Mouse (Mus musculus): ENCODE results near the gene Tnfrsf25. TPM values are rescaled to one million over a fixed set of nuclear protein-coding genes. Genes with fewer than 3 reads are reported as not detected.
A peak's percentile ranks its signal among the peaks of the same experiment; 100 is the strongest.

The Tnfrsf25 gene
- 1 to 10 TPM in 1 of 2 experiments, under 1 TPM in 1; 0.81 to 3.2 TPM for total RNA-seq (2021)

DNA sequence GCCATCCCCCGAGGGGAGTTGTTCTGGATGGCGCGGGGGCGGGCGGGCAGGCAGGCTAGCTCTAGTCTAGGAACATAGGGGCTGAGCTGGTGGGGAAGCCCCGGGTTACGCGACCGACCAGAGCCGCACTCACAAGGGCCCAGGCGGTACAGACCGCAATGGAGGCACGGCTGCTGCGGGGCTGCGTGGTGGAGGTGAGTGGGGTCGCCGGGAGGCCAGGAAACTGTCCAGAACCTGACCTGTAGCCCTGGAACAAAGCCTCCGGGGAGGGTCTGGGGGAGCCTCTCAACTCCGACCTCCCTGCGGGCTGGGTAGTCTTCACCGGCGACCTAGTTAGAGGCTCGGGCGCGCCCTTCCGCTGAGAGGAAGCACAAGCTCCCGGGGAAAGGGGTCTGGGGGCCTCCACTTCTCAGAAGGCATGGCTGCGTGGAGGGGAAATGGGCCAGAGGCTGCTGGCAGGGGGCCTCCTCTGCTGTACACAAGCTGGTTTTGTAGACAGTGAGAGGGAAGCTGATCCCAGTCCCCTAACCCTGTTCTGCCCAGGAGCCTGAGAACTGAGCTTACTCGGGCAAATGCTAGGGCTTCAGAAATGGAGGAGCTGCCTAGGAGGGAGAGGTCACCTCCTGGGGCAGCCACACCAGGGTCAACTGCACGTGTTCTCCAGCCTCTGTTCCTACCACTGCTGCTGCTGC is at the start of gene Tnfrsf25:
Tnfrsf25 (plus strand) TSS at position 14 of the 692 bp plus-strand sequence.
- DNase-seq = no peak
- intact Hi-C loops (cut with DNase I) = no loop called here

- intact Hi-C loops (cut with DNase I) = no loop called here
- no peak for DNase-seq
Observed at GRCm38 (mm10) chr4:152067280-152067679, 48.5 kb upstream of the Tnfrsf25 start.

DNA sequence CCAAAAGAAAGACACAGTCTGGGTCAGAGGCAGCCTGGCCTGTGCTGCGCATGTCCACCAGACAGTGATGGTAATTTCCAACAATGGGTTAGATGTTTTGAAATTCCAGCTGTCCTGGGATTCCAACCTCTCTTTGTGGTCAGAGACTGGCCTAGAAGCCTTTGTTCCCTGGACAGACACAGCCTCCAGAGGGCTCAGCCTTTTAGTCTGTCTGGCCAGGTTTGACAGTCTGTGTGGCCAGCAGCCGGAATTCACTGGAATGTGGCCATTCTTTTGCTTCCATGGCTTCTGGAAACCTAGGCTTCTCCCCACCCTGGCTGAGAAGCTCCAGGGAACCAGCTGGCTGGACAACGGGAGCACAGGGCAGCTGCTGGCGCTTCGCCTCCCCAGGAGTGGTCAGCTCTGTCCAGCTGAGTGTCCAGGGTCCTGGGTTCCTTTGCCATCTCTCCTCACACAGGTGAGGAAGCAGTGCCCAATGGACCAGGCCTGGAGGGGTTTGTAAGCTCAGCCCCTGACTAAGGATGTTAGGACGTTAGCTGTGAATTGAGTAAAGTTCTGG is 47.5 kb upstream of the Tnfrsf25 start:
- DNase-seq = peak in 1 of 2 experiments; percentile 34
- intact Hi-C loops (cut with DNase I) = no loop called here

- no peak for DNase-seq
Observed at GRCm38 (mm10) chr4:152069245-152069644, 46.5 kb upstream of the Tnfrsf25 start.

DNA sequence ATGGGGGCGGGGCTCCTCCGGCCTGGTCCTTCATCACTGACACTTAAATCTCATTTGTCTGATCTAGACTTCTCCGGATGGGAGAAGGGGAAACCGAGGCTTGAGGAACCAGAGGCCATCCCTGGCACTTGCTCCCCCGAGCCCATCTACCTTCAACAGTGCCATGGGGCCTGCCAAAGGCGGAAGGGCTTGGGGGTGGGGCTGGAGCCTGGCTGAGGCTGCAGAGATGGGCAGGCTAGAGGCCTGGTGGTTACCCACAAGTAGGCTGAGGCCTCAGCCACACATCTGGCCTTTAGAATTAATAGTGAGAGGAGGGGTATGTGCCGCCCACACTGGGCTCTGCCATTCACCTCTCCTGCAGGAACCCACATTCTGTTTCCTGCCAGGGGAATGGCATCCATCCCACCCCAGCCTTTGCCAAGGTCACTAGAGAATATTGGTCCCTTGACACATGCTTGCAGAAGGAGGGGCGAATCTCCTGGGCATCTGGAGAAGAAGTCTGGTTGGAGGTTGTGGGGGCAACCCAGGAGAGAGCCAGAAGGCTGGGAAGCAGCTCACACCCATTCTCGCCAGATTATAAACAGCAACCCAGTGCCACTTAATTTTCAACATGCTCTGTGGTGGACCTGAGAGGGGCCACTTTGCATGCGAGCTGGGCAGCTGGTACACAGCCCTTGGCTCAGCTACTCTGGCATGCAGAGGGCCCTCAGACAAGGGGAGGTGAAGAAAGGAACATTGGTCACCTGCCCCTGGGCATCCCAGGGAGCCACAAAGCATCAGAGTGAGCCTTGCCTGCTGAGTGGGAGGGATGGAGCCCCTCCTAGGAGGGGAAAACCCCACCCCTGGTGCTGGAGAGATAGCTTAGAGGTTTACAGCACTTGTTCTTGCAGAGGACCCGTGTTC is 45.0 kb upstream of the Tnfrsf25 start:
- intact Hi-C loops (cut with DNase I) = no loop called here
- DNase-seq = no peak

More at GRCm38 (mm10) chr4:152069245-152069644, 46.5 kb upstream of the Tnfrsf25 start:
- intact Hi-C loops (cut with DNase I) = no loop called here

- intact Hi-C loops (cut with DNase I) = no loop called here
- DNase-seq = peak; percentile 62 to 68
Observed at GRCm38 (mm10) chr4:152072121-152072601, 43.6 kb upstream of the Tnfrsf25 start, which contains the start of gene Plekhg5. TSS of gene Plekhg5 (plus strand) at chr4:152072498.

DNA sequence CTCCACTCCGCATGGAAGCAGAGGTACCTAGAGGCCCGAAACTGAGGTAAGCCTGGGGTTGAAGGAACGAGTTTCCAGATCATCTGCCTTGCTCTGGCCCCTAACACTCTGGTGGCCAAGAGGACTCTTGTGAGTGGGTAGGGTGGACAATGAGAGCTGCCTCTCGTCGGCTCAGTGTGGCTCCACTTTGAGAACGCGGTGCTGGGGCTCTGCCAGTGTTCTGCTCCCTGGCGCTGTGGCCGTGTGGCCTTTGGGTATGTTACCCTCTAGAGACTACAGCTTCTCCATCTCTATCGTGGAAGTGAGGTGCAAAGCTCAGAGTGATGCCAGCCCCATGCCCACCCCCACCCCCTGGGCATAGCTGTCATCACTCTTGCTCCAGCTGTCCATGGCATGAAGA is 43.1 kb upstream of the Tnfrsf25 start:
- intact Hi-C loops (cut with DNase I) = no loop called here
- no peak for DNase-seq

GRCm38 (mm10) chr4:152073715-152074114 is 42.0 kb upstream of the Tnfrsf25 start:
- DNase-seq = no peak
- intact Hi-C loops (cut with DNase I) = no loop called here

GRCm38 (mm10) chr4:152074548-152074947 is 41.2 kb upstream of the Tnfrsf25 start:
- intact Hi-C loops (cut with DNase I) = no loop called here
- no peak for DNase-seq

DNA sequence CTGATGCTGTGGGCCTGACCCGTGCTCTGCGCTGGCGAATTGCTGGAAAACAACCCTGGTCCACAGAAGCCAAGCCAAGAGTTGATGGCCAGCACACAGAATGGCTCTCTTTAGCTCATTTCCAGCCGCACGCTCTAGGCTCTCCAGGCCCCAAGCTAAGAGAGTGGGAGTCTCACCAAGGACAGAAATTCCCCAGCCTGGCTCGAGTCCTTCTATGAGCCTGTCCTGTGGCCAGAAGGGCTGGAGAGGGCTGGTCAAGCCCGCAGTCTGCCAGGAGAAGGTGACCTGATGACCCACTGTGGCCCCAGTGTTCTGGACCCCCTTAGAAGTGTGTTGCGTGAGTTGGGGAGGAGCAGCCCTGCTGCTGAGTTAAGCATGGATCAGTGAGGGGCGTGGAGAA is 38.5 kb upstream of the Tnfrsf25 start:
- intact Hi-C loops (cut with DNase I) = no loop called here
- no peak for DNase-seq

DNA sequence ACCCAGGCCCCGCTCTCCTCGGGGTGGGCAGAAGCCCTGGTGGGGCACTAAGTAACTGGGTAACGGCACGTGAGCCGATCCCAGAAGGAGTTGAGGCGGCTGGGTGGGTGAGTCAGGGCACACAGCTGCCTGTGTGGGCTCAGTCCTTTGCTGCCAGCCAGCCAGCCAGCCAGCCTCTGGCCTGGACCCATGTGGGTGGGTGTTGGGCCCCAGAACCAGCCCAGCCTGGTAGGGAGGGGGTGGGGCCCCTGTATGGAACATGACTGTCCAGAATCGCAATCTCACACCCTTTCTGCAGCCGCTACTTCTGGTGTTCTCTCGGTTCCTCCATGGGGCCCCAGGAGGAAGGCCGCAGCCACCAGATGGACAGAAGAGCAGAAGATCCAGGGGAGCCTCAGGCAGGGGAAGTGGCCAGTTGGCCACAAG is 37.6 kb upstream of the Tnfrsf25 start:
- no peak for DNase-seq
- intact Hi-C loops (cut with DNase I) = no loop called here

DNA sequence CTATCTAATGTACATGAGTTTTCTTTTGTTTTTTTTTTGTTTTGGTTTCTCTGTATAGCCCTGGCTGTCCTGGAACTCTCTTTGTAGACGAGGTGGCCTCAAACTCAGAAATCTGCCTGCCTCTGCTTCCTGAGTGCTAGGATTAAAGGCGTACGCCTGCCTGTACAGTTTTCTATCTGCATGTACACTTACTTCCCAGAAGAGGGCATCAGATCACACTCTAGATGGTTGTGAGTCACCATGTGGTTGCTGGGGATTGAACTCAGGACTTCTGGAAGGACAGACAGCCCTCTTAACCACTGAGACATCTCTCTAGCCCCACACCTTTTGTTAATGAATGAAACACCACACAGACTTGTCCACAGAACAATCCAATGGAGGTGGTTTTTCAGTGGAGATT is 36.5 kb upstream of the Tnfrsf25 start:
- no peak for DNase-seq
- intact Hi-C loops (cut with DNase I) = no loop called here

DNA sequence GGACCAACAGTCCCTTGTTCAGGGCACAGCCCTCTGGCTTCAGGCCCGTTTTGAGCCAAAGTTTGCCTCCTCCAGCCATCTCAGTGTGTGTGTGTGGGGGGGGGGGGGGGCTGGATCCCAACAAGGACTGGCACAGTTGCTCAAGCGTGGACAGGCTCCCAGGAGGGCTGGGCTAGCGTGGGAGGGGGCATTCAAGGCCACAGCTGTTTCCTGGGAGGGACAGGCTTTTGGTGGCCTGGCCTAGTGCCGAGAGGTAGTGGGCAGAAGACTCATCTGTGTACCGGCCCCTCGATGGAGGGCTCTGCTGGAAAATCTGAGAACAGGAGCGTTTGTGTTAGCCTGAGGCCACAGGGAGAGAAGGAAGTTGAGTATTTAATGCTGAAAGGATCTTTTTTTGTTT is 35.8 kb upstream of the Tnfrsf25 start:
- no peak for DNase-seq
- intact Hi-C loops (cut with DNase I) = no loop called here

- DNase-seq = peak in 1 of 2 experiments; percentile 38
- intact Hi-C loops (cut with DNase I) = no loop called here
Observed at GRCm38 (mm10) chr4:152083611-152084220, 32.0 kb upstream of the Tnfrsf25 start.

DNA sequence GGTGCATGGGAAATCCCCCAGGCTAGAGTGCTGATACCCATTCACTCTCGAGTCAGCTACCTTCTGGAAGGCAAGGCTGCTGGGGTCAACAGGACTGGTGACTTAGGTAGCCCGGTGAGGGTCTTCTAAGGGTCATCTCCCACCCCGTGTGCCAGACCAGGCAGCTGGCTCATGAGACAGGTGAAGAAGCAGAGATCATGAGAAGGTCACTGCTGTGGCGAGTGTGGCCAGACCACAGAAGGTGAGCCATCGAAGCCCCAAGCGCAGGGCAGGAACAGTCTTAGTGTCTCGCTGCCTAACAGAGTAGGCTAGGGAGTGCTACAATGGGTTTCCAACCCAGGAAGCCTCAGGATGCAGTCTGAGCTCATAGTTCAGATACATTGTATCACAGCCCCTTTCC is 31.1 kb upstream of the Tnfrsf25 start:
- intact Hi-C loops (cut with DNase I) = no loop called here
- DNase-seq = no peak

GRCm38 (mm10) chr4:152086505-152087210 is 29.1 kb upstream of the Tnfrsf25 start:
- peak; percentile 65 to 80 for DNase-seq
- intact Hi-C loops (cut with DNase I) = no loop called here

GRCm38 (mm10) chr4:152087211-152088081 is 28.3 kb upstream of the Tnfrsf25 start:
- DNase-seq = no peak
- intact Hi-C loops (cut with DNase I) = no loop called here

DNA sequence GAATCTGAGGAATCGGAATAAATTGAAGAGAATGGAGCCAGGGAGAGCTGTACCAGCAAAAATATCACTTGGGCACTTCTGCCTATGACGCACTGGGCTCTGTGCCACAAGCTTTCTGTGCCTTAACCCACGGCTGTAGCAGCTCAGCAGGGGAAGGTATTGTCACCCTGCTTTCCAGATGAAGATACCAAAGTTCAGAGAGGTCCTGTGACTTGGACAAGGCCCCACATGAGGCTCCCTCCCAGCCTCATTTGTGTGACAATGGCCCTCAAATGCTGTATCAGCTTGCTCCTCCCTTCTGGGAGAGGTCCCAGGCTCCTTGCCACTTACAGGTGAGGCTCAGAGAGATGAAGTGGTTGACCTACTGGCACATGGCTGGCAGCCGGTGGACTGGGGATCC is 27.6 kb upstream of the Tnfrsf25 start:
- DNase-seq = no peak
- intact Hi-C loops (cut with DNase I) = no loop called here

- DNase-seq = no peak
- intact Hi-C loops (cut with DNase I) = no loop called here
Observed at GRCm38 (mm10) chr4:152088556-152089120, 27.1 kb upstream of the Tnfrsf25 start.
